Mouse (Mus musculus) midbrain, embryonic 11.5 days (tissue): ENCODE measurements at regions not wholly inside any gene's neighbourhood (a gene's known extent, or its start where the extent isn't known, plus 50 kb on each side); places are given as distances from the start of the nearest gene placed in this dataset.

ENCODE experiments used
- ATAC-seq: fragments of 200-750 bp; cut with Nextera tagmentation; 2 replicates; pipeline ENCODE4 v1.8.0; 2017; ENCODE audit warnings: moderate TSS enrichment, moderate library complexity; ENCODE audit not compliant: low FRiP score
- DNase-seq: peaks from one replicate; pipeline ENCODE4 v3.0.0; 2015; ENCODE audit warnings: low spot score; ENCODE audit errors: missing footprints
- H3K27ac ChIP-seq: fragments of 300-500 bp; sonication (generic); 2 replicates; pipeline ENCODE4 v1.5.1; 2014; ENCODE audit warnings: low read depth, low read length
- H3K27me3 ChIP-seq: fragments of 300-500 bp; sonication (generic); 2 replicates; pipeline ENCODE4 v1.6.1; 2014; ENCODE audit warnings: mild to moderate bottlenecking, low read length, moderate library complexity, mixed read lengths; ENCODE audit not compliant: control insufficient read depth, insufficient read depth
- H3K36me3 ChIP-seq: fragments of 300-500 bp; sonication (generic); 2 replicates; pipeline ENCODE4 v1.6.1; 2014; ENCODE audit warnings: mild to moderate bottlenecking, low read length, moderate library complexity, mixed read lengths; ENCODE audit not compliant: control insufficient read depth, insufficient read depth
- H3K4me1 ChIP-seq: fragments of 300-500 bp; sonication (generic); 2 replicates; pipeline ENCODE4 v1.6.1; 2014; ENCODE audit warnings: low read length; ENCODE audit not compliant: control insufficient read depth, insufficient read depth
- H3K4me2 ChIP-seq: fragments of 300-500 bp; sonication (generic); 2 replicates; pipeline ENCODE4 v1.6.1; 2014; ENCODE audit warnings: mild to moderate bottlenecking, moderate library complexity
- H3K4me3 ChIP-seq: fragments of 300-500 bp; sonication (generic); 2 replicates; pipeline ENCODE4 v1.5.1; 2014; ENCODE audit warnings: low read depth, low read length
- H3K9ac ChIP-seq: fragments of 300-500 bp; sonication (generic); 2 replicates; pipeline ENCODE4 v1.6.1; 2014; ENCODE audit warnings: low read length
- H3K9me3 ChIP-seq: fragments of 300-500 bp; sonication (generic); 2 replicates; pipeline ENCODE4 v1.6.1; 2016; ENCODE audit warnings: low read length; ENCODE audit not compliant: control insufficient read depth
- whole genome bisulfite sequencing: fragments of 180-500 bp; shearing (Covaris S2); extraction: QIAGEN DNeasy Blood & Tissue Kit; methylation state at CpG from one replicate; pipeline ENCODE4 v1.1.7; 2014; 5-methylcytosine and 5-hydroxymethylcytosine counted together

DNA sequence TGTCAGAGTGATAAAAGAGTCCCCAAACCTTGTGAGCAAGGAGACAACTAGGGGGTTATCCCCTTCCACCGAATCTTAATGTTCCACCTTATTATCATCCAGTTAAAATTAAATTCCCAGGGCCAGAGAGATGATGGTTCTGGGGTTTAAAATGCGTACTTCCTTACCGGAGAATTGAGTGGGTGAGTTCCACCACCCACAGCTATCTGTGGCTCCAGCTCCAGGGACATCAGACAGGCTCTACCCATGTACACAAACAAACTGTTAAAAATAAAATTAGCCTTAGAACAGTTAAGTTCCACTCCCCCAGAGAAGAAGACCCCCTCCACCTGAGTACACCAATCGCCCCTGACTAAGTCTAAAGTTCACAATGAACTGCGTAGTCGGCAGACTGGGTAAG is 52.0 kb upstream of the Mgat5 start:
- Histone ChIP-seq H3K36me3 (no peaks in the 10 kb centered on the region), H3K9me3 (no peaks in the 10 kb centered on the region), H3K27ac (no peak overlapping the region), H3K4me2 (no peak overlapping the region), H3K4me3 (no peak overlapping the region), H3K9ac (no peak overlapping the region), H3K27me3 (no peaks in the 10 kb centered on the region), H3K4me1 (no peaks in the 10 kb centered on the region)
- 81% methylated on average over 6 of the region's 6 CpGs for WGBS
- DNase-seq (no peak), ATAC-seq (no peak)

DNA sequence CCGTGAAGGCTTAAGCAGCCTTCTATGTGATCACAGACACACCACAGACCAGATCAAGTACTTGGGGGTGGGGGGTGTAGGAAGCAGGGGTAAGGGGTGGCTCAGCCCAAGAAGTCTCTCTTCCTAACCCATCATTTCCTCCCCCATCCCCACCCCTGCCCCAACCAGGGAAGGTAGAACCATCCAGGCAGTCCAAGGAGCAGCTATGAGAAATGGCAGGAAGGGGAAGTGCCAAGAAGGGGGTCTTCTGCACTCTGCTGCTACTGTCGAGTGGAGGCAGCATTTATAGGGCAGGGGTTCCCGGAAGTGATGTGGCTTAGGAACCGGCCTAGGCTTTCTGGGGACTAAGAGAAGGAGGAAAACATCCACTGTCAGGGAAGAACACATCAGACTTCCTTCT is 69.3 kb upstream of the Mgat5 start:
- Histone ChIP-seq H3K9ac (no peak overlapping the region), H3K4me1 (no peaks in the 10 kb centered on the region), H3K27me3 (no peaks in the 10 kb centered on the region), H3K4me2 (no peak overlapping the region), H3K27ac (no peak overlapping the region), H3K36me3 (no peaks in the 10 kb centered on the region), H3K9me3 (no peaks in the 10 kb centered on the region), H3K4me3 (no peak overlapping the region)
- 82% methylated on average over 4 of the region's 4 CpGs for WGBS
- ATAC-seq (no peak), DNase-seq (no peak)

DNA sequence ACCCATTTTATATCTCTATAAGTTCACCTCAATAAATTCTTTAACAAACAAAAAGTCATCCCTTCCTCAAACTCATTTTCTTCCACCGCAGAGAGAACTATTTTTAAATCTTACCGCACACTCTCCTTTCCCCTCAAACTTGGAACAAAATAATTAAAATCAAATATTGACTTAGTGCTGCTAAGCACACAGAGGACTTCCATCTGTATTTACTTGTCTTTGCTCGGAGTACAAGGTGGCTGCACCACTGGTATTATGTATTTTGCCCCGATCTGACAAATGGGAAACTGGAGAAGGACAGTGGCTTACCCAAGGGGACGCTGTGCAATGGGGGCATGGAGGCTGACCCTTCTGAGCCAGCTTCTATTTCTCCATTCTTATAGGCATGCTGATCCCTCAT is 72.9 kb upstream of the Mgat5 start:
- no peak overlapping the region for H3K4me3 ChIP-seq
- no peak overlapping the region for H3K4me2 ChIP-seq
- no peaks in the 10 kb centered on the region for H3K9me3 ChIP-seq
- DNase-seq (no peak), ATAC-seq (peak; percentile 68; the same call in 1 of the 2 replicates)
- H3K36me3 ChIP-seq, result no peaks in the 10 kb centered on the region
- no peaks in the 10 kb centered on the region for H3K27me3 ChIP-seq
- H3K27ac ChIP-seq, result no peak overlapping the region
- H3K9ac ChIP-seq, result no peak overlapping the region
- 78% methylated on average over 5 of the region's 5 CpGs for WGBS
- H3K4me1 ChIP-seq, result no peaks in the 10 kb centered on the region

DNA sequence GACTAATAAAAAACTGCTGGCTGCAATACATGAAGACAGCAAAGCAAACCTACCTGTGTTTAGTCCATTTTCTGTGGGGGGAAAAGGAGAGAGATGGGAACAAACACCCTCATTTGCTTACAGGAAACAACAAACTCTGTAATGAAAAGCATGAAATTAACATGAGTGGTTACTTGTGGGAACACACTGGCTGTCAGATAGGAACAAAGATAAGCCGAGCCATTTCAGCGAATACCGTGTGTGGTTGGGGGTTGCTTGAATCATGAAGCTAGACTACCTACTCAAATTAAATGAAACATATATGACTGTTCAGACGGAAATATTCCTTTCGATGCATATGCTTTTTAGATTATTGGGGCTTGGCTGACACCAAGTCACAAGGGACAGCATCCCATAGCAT is 80.0 kb upstream of the Mgat5 start:
- Histone ChIP-seq H3K36me3 (no peaks in the 10 kb centered on the region), H3K9me3 (no peaks in the 10 kb centered on the region), H3K4me1 (no peaks in the 10 kb centered on the region), H3K4me3 (no peak overlapping the region), H3K27me3 (no peaks in the 10 kb centered on the region), H3K27ac (no peak overlapping the region), H3K4me2 (no peak overlapping the region), H3K9ac (no peak overlapping the region)
- no peak for DNase-seq
- 88% methylated on average over 5 of the region's 5 CpGs for WGBS
- no peak for ATAC-seq

DNA sequence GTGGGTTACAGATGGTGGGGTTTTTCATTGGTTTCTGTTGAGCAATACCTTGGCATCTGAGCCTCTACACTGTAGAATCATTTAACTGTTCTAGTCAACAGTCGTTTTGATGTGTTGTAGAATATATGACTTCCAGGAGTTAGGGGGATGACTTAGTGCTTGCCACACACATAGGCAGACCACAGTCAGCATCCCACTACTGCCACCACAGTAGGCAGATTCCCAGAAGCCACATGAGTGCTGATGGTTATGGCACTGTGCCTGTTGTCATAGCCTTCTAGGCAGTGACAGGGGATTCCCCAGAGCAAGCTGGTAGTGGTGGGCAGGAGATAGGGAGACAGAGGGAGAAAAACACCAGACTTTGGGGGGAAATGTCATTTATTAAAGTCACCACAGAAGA is 86.8 kb upstream of the Mgat5 start:
- H3K27me3 ChIP-seq, result no peaks in the 10 kb centered on the region
- no peak overlapping the region for H3K27ac ChIP-seq
- ATAC-seq (no peak), DNase-seq (no peak)
- H3K4me2 ChIP-seq, result no peak overlapping the region
- no peak overlapping the region for H3K9ac ChIP-seq
- H3K4me1 ChIP-seq, result no peaks in the 10 kb centered on the region
- H3K36me3 ChIP-seq, result no peaks in the 10 kb centered on the region
- H3K4me3 ChIP-seq, result no peak overlapping the region
- 93% methylated on average over 1 of the region's 1 CpGs for WGBS
- H3K9me3 ChIP-seq, result no peaks in the 10 kb centered on the region

DNA sequence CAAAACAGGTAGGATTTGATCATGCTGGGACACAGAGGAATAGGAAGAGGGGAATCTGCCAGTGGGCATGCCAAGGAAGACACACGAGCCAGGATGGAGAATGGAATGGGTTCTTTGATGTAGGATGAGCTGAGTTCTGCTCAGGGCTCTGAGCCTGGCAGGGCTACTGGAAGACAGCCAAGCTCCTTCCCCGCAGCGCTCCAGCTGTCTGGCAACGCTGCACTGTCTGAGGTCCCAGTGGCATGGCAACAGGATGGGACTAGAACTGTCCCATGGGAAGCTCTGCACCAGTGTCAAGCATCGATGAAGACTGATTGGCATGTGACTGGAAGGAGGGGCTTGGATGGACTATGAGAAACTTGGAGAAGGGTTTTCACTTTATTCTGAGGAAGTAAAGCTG is 97.3 kb upstream of the Mgat5 start:
- Histone ChIP-seq H3K27me3 (no peaks in the 10 kb centered on the region), H3K36me3 (no peaks in the 10 kb centered on the region), H3K27ac (no peak overlapping the region), H3K4me1 (no peaks in the 10 kb centered on the region), H3K4me3 (no peak overlapping the region), H3K4me2 (no peak overlapping the region), H3K9me3 (no peaks in the 10 kb centered on the region), H3K9ac (no peak overlapping the region)
- DNase-seq, result no peak
- no peak for ATAC-seq
- 84% methylated on average over 5 of the region's 5 CpGs for WGBS

DNA sequence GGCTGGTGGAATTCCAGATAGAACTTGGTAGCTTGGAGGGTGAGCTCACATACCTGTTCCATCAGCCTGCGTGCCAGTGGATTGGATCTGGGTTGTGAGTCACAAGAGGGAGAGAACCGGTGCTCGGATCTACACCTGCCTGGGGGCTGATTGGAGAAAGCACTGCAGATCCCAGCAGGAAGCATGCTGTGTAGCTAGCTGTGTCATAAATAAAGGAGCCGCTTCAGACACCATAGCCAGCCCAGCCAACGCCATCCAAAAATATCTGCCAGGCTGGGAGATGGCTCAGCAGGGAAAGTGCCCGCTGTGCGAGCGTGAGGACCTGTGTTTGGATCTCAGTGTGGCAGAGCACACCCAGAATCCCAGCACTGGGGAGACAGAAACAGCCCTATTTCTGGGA is 99.0 kb upstream of the Mgat5 start:
- Histone ChIP-seq H3K27ac (no peak overlapping the region), H3K27me3 (no peaks in the 10 kb centered on the region), H3K9ac (no peak overlapping the region), H3K9me3 (no peaks in the 10 kb centered on the region), H3K36me3 (no peaks in the 10 kb centered on the region), H3K4me3 (no peak overlapping the region), H3K4me2 (no peak overlapping the region), H3K4me1 (no peaks in the 10 kb centered on the region)
- no peak for ATAC-seq
- DNase-seq, result no peak
- WGBS, result 78% methylated on average over 8 of the region's 8 CpGs

DNA sequence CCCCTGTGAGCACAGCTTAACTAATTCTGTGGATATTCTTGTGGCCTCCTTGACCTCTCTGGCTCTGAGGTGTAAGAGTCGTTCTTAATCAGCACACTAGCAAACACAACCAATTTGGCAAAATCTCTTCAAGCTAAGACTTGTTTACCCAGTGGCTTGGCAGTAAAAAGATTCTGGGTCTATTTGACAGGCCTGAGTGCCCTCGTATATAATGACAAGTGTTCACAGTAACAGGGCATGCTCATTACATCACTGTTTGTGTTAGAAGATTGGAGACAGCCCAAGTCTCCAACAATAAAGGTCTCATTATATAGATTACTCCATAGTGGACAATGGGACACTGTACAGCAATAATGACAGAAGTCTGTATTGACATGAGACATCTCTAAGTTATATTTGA is 101.2 kb upstream of the Mgat5 start:
- Histone ChIP-seq H3K4me3 (no peak overlapping the region), H3K27me3 (no peaks in the 10 kb centered on the region), H3K36me3 (no peaks in the 10 kb centered on the region), H3K9ac (no peak overlapping the region), H3K4me1 (no peaks in the 10 kb centered on the region), H3K27ac (no peak overlapping the region), H3K4me2 (no peak overlapping the region), H3K9me3 (no peaks in the 10 kb centered on the region)
- WGBS, result 64% methylated on average over 2 of the region's 2 CpGs
- peak; percentile 35; the same call in 1 of the 2 replicates for ATAC-seq
- DNase-seq, result no peak

DNA sequence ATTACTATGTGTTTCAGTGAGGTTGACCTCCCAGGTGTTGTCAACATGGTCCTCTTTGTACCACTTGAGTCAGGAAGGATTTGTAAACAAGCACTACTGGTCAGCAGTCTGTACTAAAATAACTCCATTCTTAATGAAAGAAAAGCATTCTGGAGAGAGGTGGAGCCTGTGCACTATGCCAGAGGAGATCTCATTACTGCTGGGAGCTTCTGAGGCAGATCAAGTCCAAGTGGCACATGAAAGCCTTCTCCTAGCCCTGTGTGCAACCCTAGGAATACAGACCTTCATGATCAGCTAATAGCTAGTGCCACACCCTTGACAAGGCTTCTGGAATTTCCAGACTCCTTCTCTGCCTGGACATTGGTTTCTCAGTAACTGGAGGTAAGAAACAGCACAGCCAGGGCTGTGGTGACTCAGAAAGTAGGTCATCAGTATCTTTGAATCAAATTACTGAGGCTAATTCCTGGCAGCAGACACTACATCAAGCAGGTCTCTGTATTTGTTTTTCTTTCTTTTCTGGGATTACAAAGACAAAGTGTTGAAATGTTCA is 105.9 kb upstream of the Mgat5 start:
- H3K36me3 ChIP-seq, result no peaks in the 10 kb centered on the region
- no peak overlapping the region for H3K4me2 ChIP-seq
- no peak overlapping the region for H3K9ac ChIP-seq
- no peak overlapping the region for H3K27ac ChIP-seq
- no peaks in the 10 kb centered on the region for H3K4me1 ChIP-seq
- DNase-seq (no peak), ATAC-seq (no peak)
- H3K27me3 ChIP-seq, result no peaks in the 10 kb centered on the region
- no peak overlapping the region for H3K4me3 ChIP-seq
- no peaks in the 10 kb centered on the region for H3K9me3 ChIP-seq

DNA sequence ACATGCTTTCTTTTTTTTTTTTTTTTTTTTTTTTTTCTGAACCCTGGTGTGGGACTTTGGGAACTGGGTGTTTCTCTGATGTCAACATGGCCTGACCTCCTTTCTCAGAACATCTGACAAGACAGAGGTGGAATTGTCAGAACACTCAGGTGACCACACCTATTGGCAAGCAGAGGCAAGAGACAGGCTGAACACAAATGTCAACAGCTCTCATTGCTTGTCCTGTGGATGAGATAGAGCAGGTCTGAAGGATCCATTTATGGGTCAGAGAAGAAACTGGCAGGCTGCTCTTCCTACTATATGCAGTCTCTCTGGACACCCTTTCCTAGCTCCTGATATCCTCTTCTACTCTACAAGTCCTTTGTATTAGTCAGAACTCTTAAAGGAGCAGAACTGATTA is 117.2 kb upstream of the Mgat5 start:
- H3K9ac ChIP-seq, result no peak overlapping the region
- no peaks in the 10 kb centered on the region for H3K27me3 ChIP-seq
- H3K4me2 ChIP-seq, result no peak overlapping the region
- no peak for ATAC-seq
- H3K27ac ChIP-seq, result no peak overlapping the region
- no peaks in the 10 kb centered on the region for H3K4me1 ChIP-seq
- DNase-seq, result peak; percentile 53
- H3K36me3 ChIP-seq, result no peaks in the 10 kb centered on the region
- H3K4me3 ChIP-seq, result no peak overlapping the region
- H3K9me3 ChIP-seq, result no peaks in the 10 kb centered on the region
